Mouse (Mus musculus) hindbrain, embryonic 12.5 days (tissue): ENCODE data around the gene Alg14. TPM values are rescaled to one million over a fixed set of nuclear protein-coding genes. Genes with fewer than 3 reads are reported as not detected.

Experiments used
- ATAC-seq: fragments of 200-750 bp; cut with Nextera tagmentation; 2 replicates; pipeline ENCODE4 v1.8.0; 2017; ENCODE audit warnings: moderate TSS enrichment; ENCODE audit not compliant: low FRiP score
- H3K27ac ChIP-seq: fragments of 300-500 bp; sonication (generic); 2 replicates; pipeline ENCODE4 v1.5.1; 2016; ENCODE audit warnings: mild to moderate bottlenecking
- H3K27me3 ChIP-seq: fragments of 300-500 bp; sonication (generic); 2 replicates; pipeline ENCODE4 v1.6.1; 2016; ENCODE audit warnings: mild to moderate bottlenecking
- H3K36me3 ChIP-seq: fragments of 300-500 bp; sonication (generic); 2 replicates; pipeline ENCODE4 v1.6.1; 2016; ENCODE audit warnings: mild to moderate bottlenecking
- H3K4me1 ChIP-seq: fragments of 300-500 bp; sonication (generic); 2 replicates; pipeline ENCODE4 v1.6.1; 2016
- H3K4me2 ChIP-seq: fragments of 300-500 bp; sonication (generic); replicated peaks from 2 replicates; pipeline ENCODE4 v1.6.1; 2016; ENCODE audit warnings: mild to moderate bottlenecking
- H3K4me3 ChIP-seq: fragments of 300-500 bp; sonication (generic); 2 replicates; pipeline ENCODE4 v1.5.1; 2016; ENCODE audit warnings: mild to moderate bottlenecking
- H3K9ac ChIP-seq: fragments of 300-500 bp; sonication (generic); 2 replicates; pipeline ENCODE4 v1.6.1; 2016; ENCODE audit warnings: mild to moderate bottlenecking, moderate library complexity
- H3K9me3 ChIP-seq: fragments of 300-500 bp; sonication (generic); replicated peaks from 2 replicates; pipeline ENCODE4 v1.6.1; 2016; ENCODE audit warnings: mild to moderate bottlenecking
- WGBS: fragments of 180-500 bp; shearing (Covaris S2); methylation state at CpG from one replicate; pipeline ENCODE4 v1.1.7; 2016; 5-methylcytosine and 5-hydroxymethylcytosine counted together
- polyA plus RNA-seq: library from polyadenylated mRNA; unstranded; fragments of >200 nt; fragmentation: Nextera tagmentation; extraction: Ambion mirVana; gene quantifications from 2 replicates; pipeline ENCODE4 v1.2.1, GENCODE M21; 2016

The Alg14 gene
- polyA plus RNA-seq, 1 experiment from 2014 or later, result 38.5 TPM

DNA sequence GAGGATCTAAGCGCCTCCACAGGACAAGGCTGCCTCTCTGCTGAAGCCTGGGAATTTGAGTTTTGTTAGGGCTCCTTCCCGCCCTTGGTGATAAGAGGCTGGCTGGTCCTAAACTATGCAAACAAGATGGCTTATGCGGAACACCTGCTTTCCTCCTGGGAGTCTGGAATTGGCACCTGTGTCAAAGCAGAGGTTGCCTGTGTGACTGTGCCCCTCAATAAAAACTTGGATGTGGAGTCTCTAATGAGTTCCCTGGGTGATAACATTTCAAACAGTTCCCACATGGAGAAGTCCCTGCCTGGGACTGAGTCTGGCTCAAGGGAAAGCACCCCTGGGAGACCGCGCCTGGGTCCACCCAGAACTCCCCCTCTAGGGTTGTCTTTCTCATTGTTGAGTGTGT, 113.5 kb downstream of the Alg14 start:
- no peaks in the 10 kb centered on the region for H3K36me3 ChIP-seq
- H3K4me2 ChIP-seq, result no peak overlapping the region
- H3K27me3 ChIP-seq, result no peaks in the 10 kb centered on the region
- no peak for ATAC-seq
- no peaks in the 10 kb centered on the region for H3K9me3 ChIP-seq
- H3K4me3 ChIP-seq, result no peak overlapping the region
- no peaks in the 10 kb centered on the region for H3K4me1 ChIP-seq
- WGBS, result 84% methylated on average over 5 of the region's 5 CpGs
- no peak overlapping the region for H3K9ac ChIP-seq
- no peak overlapping the region for H3K27ac ChIP-seq

DNA sequence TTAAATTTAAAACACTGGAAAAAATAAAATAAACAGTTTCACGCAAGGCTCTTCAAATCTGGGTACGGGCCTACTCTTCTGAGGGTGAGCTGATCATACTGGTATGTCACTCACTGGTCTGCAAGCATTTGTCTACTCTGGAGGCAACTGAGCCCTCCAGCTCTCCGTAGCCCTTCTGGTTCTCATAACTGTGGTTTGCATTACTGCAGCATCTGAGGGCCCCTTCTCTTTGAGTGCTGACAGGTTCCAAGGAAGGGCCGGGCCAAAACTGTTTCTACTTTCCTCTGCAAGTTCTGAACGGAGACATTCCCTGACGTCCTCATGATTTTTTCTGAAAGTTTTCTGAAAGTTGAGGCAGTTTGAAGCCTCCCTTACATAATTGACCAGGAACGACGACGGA, 115.8 kb downstream of the Alg14 start:
- H3K27me3 ChIP-seq, result no peaks in the 10 kb centered on the region
- no peak for ATAC-seq
- WGBS, result 72% methylated on average over 9 of the region's 9 CpGs
- no peaks in the 10 kb centered on the region for H3K4me1 ChIP-seq
- H3K9ac ChIP-seq, result no peak overlapping the region
- no peak overlapping the region for H3K27ac ChIP-seq
- H3K36me3 ChIP-seq, result no peaks in the 10 kb centered on the region
- H3K4me2 ChIP-seq, result no peak overlapping the region
- H3K9me3 ChIP-seq, result no peaks in the 10 kb centered on the region
- no peak overlapping the region for H3K4me3 ChIP-seq

DNA sequence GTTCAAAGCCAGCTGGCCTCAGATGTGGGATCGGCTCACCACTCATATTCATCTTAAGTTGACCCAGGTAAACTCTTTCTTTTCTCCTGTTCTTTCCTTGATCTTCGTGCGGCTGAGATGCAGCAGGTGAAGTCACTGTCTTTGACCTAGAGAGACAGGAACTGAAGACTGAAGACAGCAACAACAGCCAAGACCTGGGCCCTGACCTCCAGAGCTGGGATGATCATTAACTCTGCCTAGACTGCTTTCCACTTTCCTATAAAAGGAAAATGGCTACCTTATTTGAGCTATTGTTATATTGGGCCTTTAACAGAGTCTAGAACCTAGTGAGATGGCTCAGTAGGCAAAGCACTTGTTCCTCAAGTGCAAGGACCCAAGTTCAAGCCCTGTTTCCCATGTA, 116.8 kb downstream of the Alg14 start:
- ATAC-seq, result no peak
- H3K9me3 ChIP-seq, result no peaks in the 10 kb centered on the region
- no peak overlapping the region for H3K4me2 ChIP-seq
- H3K27ac ChIP-seq, result no peak overlapping the region
- H3K9ac ChIP-seq, result no peak overlapping the region
- H3K36me3 ChIP-seq, result no peaks in the 10 kb centered on the region
- no peak overlapping the region for H3K4me3 ChIP-seq
- WGBS, result 96% methylated on average over 3 of the region's 3 CpGs
- no peaks in the 10 kb centered on the region for H3K27me3 ChIP-seq
- no peaks in the 10 kb centered on the region for H3K4me1 ChIP-seq

DNA sequence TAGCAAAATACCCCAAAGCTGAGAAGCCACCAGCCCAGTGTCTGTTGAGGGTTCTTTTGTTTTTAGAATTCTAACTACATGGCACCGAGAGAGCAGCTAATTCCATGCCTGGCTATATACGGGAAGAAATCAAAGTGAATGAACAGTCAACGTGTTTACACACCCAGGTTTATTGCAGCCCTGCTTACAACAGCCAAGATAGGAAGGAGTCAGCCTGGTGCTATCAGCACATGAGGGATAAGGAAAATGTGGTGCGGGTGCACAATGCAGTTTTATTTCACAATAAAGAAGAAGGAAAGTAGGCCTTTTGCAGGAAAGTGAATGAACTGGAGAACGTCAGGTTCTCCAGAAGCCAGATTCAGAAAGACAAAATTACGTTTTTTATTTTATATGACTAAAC, 119.9 kb downstream of the Alg14 start:
- no peak overlapping the region for H3K27ac ChIP-seq
- H3K4me1 ChIP-seq, result no peaks in the 10 kb centered on the region
- H3K36me3 ChIP-seq, result no peaks in the 10 kb centered on the region
- H3K4me3 ChIP-seq, result no peak overlapping the region
- no peak for ATAC-seq
- no peak overlapping the region for H3K9ac ChIP-seq
- WGBS, result 85% methylated on average over 6 of the region's 6 CpGs
- no peak overlapping the region for H3K4me2 ChIP-seq
- no peaks in the 10 kb centered on the region for H3K9me3 ChIP-seq
- H3K27me3 ChIP-seq, result no peaks in the 10 kb centered on the region

Other genes with a start within 250 kb of the Alg14 start
- 5.3 and 6.9 TPM in 2 replicates for gene Rwdd3, start 120.1 kb upstream of the Alg14 start, polyA plus RNA-seq
- gene Tmem56, start 8.7 kb upstream of the Alg14 start, polyA plus RNA-seq, result 0.79 and 1.2 TPM in 2 replicates
- 891 and 928 TPM in 2 replicates for gene Cnn3, start 134.7 kb downstream of the Alg14 start, polyA plus RNA-seq
- 0.97 and 1.5 TPM in 2 replicates for gene Slc44a3, start 240.6 kb downstream of the Alg14 start, polyA plus RNA-seq